Mouse (Mus musculus) cerebellum, adult 18-20 months (tissue): ENCODE data around the gene Gm20388.
"Not testable (repeated sequence)": the region's sequence is repeated elsewhere in the genome, so short reads cannot be mapped to it uniquely, and the experiment has no call there.

ENCODE experiments used
- DNase-seq, 2 experiments: peaks; one replicate each; pipeline ENCODE4 v3.0.0; 2021

The Gm20388 gene

DNA sequence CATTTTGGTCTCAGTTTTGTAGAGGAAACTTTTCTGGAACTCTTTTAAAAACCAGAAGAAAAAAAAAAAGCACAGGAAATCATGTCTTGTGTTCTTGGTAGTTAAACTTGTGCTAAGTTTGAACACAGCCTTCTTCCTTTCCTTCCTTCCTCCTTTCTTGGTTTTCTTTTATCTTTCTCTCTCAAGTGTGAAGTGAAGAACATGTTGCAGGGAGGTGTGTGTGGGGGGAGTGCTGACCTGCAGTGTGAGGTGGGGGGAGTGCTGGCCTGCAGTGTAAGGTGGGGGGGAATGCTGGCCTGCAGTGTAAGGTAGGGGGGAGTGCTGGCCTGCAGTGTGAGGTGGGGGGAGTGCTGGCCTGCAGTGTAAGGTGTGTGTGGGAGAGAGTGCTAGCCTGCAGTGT is 854.0 kb downstream of the Gm20388 start:
- DNase-seq: no peak

DNA sequence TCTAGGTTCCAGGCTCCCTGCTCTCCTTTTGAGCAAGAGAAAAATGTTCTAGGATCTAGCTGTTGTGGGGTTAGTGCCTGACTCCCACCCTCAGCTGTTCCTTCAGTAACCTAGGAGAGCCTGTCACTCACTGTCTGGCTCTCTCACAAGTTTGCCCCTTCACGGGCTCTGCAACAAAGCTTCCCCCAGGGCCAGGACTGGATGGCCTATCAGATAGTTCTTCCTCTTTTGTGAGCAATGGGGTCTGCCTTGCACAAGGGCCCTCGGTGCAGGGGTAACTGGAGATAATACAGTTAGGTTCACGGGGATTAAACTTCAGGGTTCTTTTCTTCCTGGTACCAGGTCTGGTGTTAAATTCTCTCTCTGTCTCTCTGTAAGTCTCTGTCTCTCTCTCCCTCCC is 856.0 kb downstream of the Gm20388 start:
- DNase-seq: no peak

DNA sequence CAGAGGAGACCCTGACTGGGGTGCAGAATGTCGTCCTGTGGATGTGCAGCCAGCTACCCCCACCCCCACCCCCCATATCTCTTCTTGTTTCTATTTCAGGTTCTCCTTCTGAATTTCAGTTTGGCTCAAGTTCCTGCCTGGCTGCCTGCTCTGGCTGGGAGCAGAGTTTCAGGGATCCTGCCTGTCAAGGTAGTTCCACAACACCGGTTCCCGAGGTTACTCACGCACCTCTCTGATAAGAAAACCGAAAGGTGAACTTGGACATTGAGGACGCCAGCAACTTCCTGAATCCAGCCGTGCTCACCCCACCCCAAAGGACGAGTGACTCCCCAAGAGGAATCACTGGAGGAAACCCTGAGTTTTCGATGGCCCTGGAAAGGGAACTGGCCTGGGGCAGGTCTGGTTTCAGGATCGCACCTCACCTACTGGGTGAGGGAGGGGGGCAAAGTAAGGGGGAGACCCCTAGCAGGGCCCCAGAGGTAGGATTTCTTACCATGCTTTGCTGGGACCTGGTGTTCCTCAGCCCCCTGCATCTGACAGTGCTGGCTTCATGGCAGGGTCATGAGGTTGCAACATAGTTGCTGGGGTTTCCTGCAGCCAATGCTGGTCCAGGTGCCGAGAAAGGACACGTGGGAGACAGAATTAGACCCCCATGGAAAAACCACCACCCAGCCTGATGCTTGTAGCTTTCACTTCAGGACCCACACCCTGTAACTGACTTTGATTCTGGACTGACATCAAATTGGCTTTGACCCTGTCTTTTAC is 858.0 kb downstream of the Gm20388 start:
- DNase-seq: no peak

DNA sequence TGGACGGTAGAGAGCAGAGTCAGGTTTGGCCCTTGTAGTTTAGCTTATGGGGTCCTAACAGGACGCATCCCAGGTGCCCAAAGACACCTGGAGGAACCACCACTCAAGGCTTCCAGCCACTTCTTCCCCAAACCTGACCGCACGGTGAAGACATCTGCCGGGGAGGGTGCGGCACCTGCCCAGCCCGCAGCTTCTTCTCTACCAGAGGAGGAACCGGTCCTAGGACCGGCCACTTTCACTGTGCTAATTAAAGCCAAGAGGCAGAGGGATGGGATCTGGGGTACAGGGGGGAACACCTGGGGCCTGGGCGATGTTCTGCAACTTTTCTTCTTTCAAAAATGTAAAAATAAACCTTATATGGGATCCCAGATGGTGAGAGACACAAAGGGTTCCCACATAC is 866.5 kb downstream of the Gm20388 start:
- DNase-seq: no peak

DNA sequence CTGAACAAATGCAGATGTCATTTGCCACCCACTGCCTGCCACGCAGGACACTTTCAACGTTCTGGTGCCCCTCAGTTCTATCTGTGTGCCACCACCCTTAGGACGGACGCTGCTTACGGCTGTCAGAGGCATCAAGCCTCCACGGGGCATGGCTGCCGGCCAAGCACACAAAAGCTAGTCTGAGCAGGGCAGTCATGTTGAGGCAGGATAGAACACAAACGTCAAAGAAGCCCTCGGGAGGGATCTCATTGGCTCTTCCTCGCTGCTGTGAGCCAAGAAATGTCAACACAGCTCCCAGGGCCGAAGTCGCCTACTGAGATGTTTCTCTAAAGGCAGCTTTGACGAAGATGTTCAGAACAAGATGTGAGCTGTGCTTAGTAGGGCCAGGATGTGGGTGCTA is 867.1 kb downstream of the Gm20388 start:
- no peak for DNase-seq

DNA sequence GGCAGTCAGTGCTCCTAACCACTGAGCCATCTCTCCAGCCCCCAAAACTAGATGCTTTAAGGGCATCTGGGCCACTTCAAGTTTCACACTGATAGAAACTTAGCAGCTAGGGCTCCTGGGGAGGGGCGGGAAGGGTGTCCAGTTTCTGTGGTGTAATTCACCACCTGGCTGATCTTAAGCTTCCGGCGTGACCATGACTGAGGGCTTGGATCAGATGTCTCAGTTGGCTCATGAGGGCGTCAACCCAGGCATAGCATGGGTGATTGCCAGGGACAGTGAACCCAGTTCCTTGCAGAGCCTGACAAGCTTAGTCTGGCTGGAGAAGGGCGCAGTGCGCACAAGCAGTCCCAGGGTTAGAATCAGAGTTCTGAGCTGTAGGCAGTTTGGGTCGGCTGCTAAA is 868.5 kb downstream of the Gm20388 start:
- no peak for DNase-seq

DNA sequence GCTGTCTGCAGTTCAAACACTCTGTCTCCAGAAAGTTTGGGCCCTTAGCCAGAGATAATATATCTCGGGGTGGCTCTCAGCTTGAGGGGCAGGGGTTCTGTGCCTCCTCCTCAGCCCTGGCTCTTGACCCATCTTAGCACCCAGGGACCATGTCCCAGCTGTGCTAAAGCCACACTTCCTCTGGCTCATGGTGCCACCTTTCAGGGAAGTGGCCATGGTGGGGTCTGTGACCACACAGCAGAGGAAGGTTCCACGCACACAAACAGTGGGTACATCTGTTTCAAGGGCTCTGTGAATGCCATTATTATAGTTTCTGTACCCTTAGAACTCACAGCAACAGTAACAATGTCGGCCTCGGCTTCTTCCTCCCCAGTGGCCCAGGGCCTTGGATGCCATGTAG is 873.1 kb downstream of the Gm20388 start:
- no peak for DNase-seq

DNA sequence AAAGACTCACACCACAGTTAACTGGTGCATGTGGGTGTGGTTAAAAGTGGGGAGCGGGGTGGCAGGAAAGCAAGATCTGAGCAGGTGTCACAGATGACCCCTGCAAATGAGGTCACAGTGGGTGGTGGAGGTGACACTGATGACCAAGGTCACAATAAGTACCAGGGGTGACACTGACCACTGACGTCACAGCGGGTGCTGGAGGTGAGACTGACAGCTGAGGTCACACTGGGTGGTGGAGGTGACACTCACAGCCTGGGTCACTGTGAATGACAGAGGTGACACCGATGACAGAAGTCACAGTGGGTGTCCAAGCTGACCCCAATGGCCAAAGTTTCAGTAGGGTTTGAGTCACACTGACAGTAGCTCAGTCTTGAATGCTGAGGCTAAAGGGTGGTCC is 876.1 kb downstream of the Gm20388 start:
- DNase-seq: no peak

DNA sequence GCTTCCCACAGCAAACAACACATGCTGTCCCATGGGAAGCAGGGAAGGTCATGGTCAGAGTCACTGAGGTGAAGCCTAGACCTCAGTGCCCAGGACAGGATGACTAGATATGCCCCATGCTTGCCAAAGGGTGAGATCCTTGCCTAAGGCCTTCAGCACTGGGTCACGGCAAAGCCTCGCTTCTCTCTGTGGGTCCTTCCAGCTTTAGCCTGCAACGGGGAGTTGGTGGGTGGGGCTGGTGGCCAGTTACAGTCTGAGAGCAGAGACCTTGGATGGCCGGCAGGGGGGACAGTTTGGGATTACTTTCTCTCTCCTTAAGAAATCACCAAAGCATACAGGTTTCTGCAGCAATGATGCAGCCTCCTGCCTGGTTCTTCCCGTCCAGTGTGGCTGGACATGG is 877.0 kb downstream of the Gm20388 start:
- DNase-seq: no peak

DNA sequence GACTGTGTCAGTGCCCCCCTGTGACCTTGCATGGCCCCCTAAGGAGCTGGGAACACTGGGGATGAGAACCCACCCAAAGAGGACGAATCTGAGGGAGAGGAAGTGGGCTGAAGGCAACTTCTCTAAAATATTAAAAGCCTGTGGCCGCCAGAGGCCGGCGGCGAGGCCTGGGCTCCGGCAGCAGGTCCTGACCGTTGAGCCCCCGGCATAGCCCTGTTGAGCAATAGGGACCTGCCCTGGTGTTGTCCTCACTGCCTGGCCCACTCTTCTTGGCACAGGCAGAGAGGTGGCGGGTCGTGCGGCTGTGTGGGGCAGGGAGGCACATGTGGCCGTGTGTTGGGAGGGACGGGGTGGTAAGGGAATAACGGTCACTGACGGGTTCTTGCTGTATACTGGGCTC is 882.1 kb downstream of the Gm20388 start:
- no peak for DNase-seq

DNA sequence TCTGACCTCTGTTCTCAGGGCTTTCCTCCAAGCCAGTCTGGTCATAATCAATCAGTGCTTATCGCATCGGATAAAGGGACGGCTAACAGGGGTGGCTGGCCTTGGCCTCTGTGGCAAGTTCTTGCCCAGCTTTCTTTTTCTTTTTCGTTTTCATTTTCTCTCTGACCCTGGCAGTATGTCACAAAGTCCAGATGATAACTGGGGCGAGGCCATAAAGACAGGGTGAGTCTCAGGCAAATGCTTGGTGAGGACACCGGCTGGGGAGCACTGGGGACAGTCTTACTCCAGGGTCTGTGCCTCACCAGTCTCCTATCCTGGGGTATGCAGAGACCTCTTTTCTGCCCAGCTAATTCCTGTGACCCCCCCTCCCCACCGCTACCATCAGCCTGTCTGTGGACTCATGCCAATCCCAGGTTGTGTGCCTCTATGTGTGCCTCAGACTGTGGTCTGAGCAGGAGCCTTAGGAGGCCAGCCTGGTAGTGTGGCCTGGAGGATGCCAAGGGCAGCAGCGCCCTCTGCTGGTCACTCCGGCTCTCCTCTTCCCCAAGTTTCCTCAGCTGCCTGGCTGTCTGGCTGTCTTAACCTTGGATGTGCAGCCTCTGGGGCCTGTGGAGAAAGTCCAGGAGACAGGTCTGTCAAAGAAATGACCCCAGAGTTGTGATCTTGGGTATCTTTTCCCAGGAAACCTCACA is 885.4 kb downstream of the Gm20388 start:
- peak; percentile 49 to 67 for DNase-seq

DNA sequence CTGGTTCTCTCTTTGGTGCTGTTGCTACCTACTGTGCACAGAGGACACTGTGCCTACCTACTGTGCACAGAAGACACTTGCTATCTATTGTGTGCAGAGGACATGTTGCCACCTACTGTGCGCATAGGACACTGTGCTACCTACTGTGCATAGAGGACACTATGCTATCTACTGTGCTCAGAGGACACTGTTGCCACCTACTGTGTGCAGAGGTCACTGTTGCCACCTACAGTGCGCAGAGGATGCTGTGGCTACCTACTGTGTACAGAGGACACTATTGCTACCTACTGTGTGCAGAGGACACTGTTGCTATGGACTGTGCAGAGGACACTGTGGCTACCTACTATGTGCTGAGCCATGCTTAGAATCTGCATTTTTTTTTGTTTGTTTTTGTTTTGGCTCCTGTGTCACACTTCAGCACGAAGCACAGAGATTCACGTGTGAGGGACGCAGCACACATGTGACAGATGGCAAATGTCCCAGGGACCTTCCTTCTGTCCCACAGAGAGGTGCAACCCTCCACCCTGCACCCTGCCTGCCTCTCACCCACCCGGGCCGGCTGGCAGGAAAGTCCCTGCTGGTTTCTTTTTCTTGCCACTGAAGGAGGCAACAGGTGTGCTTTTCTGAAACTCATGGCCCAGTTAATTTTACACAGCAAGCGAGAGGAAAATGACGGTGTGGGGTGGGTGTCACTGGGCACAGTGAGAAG is 886.5 kb downstream of the Gm20388 start:
- DNase-seq: no peak

DNA sequence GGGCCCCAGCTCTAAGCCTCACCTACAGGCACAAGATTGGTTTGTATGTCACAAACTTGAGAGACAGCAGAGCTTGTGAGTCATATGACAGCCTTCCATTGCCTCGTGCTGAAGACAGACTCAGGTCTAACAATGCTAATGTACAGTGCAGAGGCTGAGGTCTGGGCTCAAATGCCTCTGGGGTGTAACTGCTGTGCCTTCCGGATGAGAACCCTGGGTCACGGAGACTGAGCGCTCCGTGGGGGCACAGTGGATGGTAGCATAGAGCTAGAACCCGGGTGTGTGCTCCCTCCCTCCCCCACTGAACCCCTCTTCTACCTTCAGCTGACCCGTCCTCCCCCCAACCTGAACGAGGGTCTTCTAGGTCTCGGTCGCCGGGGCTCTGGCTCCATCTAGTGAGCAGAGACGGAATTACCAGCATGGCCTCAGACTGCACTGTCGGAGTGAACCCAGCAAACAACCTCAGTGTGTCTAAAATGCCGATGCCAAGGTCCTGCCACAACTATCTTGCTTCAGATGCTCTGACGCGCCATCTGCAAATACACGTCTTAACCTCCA is 889.7 kb downstream of the Gm20388 start:
- peak; percentile 15 to 41 for DNase-seq

DNA sequence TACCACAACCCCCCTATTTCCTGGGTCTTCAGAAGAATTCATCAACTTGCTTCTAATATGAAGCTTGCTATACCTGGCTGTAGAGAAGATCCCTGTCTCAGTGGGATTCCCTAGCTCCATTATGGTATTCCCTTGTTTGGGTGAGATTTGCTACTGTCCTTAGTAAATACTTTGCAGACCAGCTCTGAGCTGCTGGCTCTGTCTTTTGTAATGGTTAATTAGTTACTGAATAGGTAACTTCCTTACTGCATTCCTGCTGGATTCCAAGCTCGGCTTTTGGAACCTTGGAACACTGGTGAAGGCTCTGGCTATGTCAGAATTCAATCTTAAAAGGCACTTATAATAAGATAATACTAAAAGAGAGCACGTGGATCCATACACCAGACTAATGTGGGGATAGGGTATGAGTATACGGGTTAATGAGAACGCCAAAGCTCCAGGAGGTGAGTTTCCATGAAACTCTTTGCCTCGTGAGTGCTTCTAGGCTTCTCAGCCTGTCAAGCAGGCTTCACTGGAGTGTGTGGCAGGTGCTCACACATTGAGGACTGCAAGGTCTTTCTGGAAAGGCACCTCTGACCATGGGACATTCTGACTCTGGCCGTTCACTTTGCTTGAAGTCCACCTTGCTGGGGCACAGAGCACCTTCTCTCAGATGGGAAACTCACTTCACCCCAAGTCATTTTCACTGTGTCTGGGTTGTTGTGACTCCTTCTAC is 893.2 kb downstream of the Gm20388 start:
- not testable (repeated sequence) for DNase-seq

DNA sequence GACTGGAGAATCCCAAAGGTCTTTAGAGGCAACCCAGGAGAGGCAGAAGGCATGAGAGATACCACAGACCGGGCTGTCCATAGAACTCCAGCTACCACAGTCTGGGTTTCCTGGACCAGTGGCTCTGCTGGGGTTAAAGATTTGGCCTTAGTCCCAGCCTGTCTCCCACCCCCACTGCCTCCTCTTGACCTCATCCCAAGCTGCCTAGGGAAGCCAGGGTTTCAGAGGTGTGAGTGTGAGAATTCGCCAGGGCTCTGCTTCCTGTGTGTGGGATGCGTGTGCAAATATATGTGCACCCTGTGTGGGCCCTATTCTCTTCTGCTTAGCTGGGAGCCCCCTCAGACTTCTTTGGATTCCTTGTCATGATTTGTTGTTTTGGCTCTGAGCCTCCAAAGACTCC is 894.1 kb downstream of the Gm20388 start:
- no peak for DNase-seq

DNA sequence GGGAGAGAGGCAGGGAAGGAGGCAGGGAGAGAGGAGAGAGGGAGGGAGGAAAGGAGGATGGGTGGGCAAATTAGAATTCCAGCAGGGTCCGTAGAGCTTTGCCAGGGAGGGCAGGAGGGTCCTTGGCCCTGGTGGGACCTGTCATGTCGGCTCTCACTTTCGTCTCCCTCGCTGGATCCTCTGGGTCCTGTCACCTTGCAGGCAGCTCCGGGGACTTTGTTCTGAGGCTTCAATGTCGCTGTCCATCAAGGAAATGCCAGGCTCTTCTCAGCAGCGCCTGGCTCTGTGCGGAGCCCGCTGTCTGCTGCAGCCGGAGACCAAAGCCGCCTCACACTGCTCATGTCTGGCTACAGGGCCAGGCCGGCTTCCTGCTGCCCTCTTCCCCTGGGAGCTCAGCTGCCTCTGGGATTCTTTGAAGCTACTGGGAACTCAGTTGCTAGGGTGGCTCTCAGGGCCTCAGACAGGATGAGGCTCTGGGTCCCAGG is 896.2 kb downstream of the Gm20388 start:
- no peak for DNase-seq

DNA sequence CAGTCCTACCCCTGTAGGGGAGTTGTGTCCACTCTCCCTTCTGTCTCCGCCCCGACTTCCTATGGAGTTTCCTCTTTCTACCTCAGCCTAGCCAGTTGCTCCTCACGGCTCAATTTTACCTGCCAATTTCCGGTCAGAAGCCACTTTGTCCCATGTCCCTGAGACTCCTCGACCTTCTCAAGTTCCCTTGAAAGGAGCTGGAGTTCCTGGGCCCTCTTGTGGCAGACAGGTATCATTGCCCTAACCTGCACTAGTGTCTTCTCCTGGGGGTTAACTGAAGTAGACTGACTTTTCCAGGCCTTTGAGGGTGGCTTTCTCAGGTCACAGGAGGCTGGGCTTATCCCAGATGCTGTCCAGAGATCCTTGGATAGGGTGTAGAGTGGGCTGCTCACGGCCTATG is 897.1 kb downstream of the Gm20388 start:
- peak in 1 of 2 experiments; percentile 11 for DNase-seq

DNA sequence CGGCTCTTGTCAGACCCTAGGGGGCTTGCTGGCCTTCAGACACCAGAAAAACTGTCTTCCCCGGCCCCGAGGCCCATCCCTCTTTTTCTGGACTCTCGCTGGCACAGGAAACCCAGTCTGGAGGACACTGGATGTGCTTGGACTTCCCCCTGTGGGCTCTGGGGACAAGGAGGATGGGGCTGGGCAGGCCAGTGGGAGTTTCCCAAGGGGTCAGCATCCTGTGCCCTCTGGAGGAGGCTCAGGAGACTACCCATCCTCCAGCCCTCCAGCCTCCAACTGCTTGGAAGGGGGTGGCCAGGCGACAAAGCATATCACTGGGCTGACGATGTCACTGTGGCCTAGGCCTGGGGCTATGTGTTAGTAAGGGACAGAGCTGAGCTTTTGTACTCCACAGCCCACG is 898.4 kb downstream of the Gm20388 start:
- no peak for DNase-seq

DNA sequence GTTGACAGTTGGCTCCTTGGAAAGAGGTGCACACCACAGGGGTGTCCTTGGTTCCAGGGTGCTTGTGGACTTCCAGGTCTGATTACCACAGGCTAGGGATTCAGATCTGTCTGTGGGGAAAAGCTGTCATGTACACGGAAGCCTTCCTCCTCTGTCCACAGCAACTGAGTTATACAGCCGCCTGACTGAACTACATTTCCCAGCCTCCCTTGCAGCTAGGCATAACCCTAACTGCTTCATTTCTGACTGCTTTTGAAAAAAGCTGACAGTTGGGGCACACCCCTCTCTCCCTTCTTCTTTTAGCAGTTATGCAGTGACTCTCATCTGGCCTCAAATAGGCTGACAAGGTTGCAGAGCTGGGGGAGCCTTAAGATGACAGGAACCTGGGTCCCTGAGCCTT is 901.3 kb downstream of the Gm20388 start:
- DNase-seq: no peak

DNA sequence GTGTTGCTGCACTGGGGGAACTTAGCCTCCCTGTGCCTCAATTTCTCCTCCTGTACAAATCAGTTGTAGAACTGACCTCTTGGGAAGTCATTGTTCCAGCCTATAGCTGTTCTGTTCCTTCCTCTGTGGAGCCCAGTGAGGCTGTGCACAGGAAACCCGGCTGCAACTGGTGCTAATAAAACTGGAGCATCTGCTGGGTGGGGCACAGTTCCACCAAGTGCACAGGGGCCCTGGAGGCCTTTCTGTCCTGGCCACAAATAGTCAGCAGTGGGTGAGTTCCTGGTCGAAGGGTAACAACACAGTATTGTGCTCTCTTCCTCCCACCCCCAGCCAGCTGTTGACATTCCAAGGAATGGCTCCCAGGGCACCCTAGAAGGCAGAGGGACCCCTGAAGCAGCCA is 902.4 kb downstream of the Gm20388 start:
- DNase-seq: no peak

DNA sequence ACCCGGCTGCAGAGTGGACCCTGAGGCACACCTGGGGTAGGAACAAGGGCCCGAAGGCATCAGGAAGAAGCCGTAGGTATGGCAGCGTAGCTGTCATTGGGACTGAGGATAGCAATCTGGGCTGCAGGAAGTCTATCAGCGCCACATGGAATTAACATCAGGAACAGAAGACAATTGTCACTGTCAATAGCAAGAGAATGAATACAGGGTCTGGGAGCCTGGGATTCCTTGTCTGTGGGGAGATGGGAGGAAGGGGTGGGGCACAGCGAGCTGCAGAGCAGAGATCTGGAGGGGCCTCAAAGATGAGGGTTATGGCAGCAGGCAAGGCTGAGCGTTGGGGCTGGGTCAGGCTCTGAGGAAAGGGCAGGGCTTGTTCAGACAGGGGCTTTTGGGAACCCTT is 903.2 kb downstream of the Gm20388 start:
- DNase-seq: no peak

DNA sequence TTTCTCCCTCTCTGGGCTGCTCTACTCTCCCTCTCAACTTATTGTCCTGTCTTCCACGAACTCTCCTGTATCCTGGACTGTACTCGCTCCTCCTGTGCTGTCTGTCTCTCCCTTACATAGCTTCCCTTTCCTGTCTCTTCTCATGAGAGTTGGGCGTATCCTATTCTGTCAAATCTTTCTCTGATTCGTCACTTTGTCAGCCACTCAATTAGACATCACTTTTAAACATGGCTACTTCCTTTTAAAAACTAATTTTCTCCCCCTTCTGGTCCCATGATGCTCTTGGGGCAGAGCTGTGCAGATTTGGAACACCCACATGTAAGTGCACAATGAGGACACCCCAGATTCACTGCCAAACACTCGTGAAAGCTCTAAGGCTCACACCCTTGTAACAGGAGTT is 905.7 kb downstream of the Gm20388 start:
- no peak for DNase-seq

DNA sequence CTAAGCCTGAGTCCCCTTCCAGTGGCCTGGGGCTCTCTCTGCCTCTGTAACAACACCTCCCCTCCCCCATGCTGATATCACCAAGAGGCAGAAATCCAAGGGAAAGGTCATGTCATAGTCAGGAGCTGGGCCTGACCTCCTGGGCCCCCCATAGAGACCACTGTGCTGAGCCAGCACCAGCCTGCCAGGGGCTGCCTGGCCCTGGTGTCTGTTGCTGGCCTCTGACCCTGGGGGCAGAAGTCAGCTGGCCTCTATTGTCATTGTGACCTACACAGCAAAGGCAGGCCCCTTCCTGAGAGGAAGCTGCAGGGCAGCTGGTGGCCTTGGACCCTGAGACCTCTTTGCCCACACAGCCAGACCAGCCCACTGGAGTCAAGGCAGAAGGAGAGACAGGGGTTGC is 909.3 kb downstream of the Gm20388 start:
- no peak for DNase-seq
